In the genomic region with DNA sequence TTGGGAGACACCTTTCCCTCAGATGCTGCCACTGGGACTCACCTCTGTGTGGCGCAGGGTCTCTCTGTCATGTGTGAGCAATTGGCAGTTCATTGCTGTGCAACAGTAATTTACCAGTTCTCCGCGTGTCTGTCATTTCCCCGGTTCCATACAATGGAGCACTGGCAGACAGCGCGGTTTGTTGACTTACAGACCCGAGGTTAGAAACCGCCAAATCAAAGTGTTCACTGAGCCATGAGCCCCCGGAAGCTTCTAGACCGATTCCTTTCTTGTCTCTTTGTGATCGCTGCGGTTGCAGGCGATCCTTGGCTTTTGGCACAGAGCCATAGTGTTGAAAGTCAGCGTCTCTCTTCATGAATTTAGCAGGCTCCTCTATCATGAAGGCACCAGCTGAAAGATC, we compare ENCODE assay signal across 14 mouse cellular contexts.
DNase-seq lines count a peak whose midpoint lies in the region; ATAC-seq and TF ChIP-seq lines count a peak whose summit lies in the region.
"Had no signal": no experiment of that assay in that cellular context is flagged by ENCODE, and none has a peak within 500 bp of the region (broad histone marks: within the 10 kb centered on the region; RNA-seq: fewer than 3 reads in every experiment).

No protein-coding gene starts in this region.

- no peaks in the 10 kb centered on the region for H3K4me1 ChIP-seq in hindbrain, embryonic 11.5 days (replicated peaks; ENCODE audit: control insufficient read depth, insufficient read depth, low read length)
- H3K4me1 ChIP-seq in hindbrain, embryonic 12.5 days, result no peaks in the 10 kb centered on the region
- peaks cover 21% of the 10 kb centered on the region for H3K4me1 ChIP-seq in kidney, embryonic 16.5 days (ENCODE audit: insufficient read depth, low read length)
- H3K4me1 ChIP-seq in stomach, postnatal 0 days (replicated peaks; ENCODE audit: control insufficient read depth, insufficient read depth), result no peaks in the 10 kb centered on the region
- H3K4me1 ChIP-seq: embryonic facial prominence, embryonic 15.5 days; heart, embryonic 12.5 days; neural tube, embryonic 12.5 days had no signal

- TF ChIP-seq CTCF in stomach, postnatal 0 days (IDR thresholded peaks at IDR 0.05; ENCODE audit: low read depth), result no peak

- peak; percentile 3 for DNase-seq in adrenal gland, adult 2 months
- DNase-seq in adrenal gland, adult 8-10 months, result no peak
- DNase-seq in hindbrain, embryonic 11.5 days (ENCODE audit: low spot score), result peak; percentile 10
- peak; percentile 42 for DNase-seq in Muller cell, postnatal 12 days (ENCODE audit: inconsistent ontology term)
- no peak for DNase-seq in MN1 (ENCODE audit: low spot score)
- no peak for DNase-seq in stomach, postnatal 0 days (ENCODE audit: low spot score)
- DNase-seq: cerebellum, adult 9-10 months; layer of hippocampus, postnatal 36 days; liver had no signal

- H3K9me3 ChIP-seq in hindbrain, embryonic 11.5 days (ENCODE audit: control insufficient read depth, low read length), result no peaks in the 10 kb centered on the region
- H3K9me3 ChIP-seq in hindbrain, embryonic 12.5 days (replicated peaks), result no peaks in the 10 kb centered on the region
- 0 out of 2 replicates have a peak, but pooled peaks cover 3% of the 10 kb centered on the region for H3K9me3 ChIP-seq in kidney, embryonic 16.5 days (ENCODE audit: low read length)
- H3K9me3 ChIP-seq in stomach, postnatal 0 days (ENCODE audit: control insufficient read depth, low read length), result no peaks in the 10 kb centered on the region
- H3K9me3 ChIP-seq: embryonic facial prominence, embryonic 15.5 days; neural tube, embryonic 12.5 days had no signal

- H3K27ac ChIP-seq in hindbrain, embryonic 11.5 days (ENCODE audit: low read depth, low read length), result no peak overlapping the region
- no peak overlapping the region for H3K27ac ChIP-seq in hindbrain, embryonic 12.5 days
- H3K27ac ChIP-seq in kidney, embryonic 16.5 days (ENCODE audit: low read length), result peak overlapping the region; percentile 15; the same call in 1 of the 2 replicates
- H3K27ac ChIP-seq in stomach, postnatal 0 days (replicated peaks), result no peak overlapping the region
- H3K27ac ChIP-seq: embryonic facial prominence, embryonic 15.5 days; neural tube, embryonic 12.5 days had no signal

- 75% methylated on average over 14 of the region's 14 CpGs for WGBS in hindbrain, embryonic 11.5 days
- 78% methylated on average over 14 of the region's 14 CpGs for WGBS in hindbrain, embryonic 12.5 days
- 38% methylated on average over 14 of the region's 14 CpGs for WGBS in kidney, embryonic 16.5 days
- WGBS in stomach, postnatal 0 days, result 79% methylated on average over 14 of the region's 14 CpGs

- TF ChIP-seq EP300 in stomach, postnatal 0 days (optimal IDR thresholded peaks at IDR 0.05), result no peak

- no peak for ATAC-seq in hindbrain, embryonic 11.5 days (ENCODE audit: low FRiP score)
- ATAC-seq in hindbrain, embryonic 12.5 days (ENCODE audit: low FRiP score), result no peak
- ATAC-seq in kidney, embryonic 16.5 days (ENCODE audit: low FRiP score, low TSS enrichment), result 0 out of 2 replicates have a peak, but pooled peaks have one; percentile 37
- no peak for ATAC-seq in stomach, postnatal 0 days (ENCODE audit: low FRiP score, low TSS enrichment)

- no peak overlapping the region for H3K4me3 ChIP-seq in hindbrain, embryonic 11.5 days (ENCODE audit: low read depth, low read length)
- H3K4me3 ChIP-seq in hindbrain, embryonic 12.5 days, result no peak overlapping the region
- no peak overlapping the region for H3K4me3 ChIP-seq in kidney, embryonic 16.5 days (ENCODE audit: low read length)
- H3K4me3 ChIP-seq in stomach, postnatal 0 days (ENCODE audit: low read depth, low read length), result no peak overlapping the region
- H3K4me3 ChIP-seq: embryonic facial prominence, embryonic 15.5 days; heart, embryonic 12.5 days; neural tube, embryonic 12.5 days had no signal

- no peak overlapping the region for H3K9ac ChIP-seq in hindbrain, embryonic 11.5 days (ENCODE audit: low read depth, low read length)
- no peak overlapping the region for H3K9ac ChIP-seq in hindbrain, embryonic 12.5 days
- no peak overlapping the region; the same call in 1 of the 2 replicates for H3K9ac ChIP-seq in kidney, embryonic 16.5 days (replicated peaks; ENCODE audit: low read length)
- no peak overlapping the region for H3K9ac ChIP-seq in stomach, postnatal 0 days (ENCODE audit: low read length)
- H3K9ac ChIP-seq: embryonic facial prominence, embryonic 15.5 days; heart, embryonic 12.5 days; neural tube, embryonic 12.5 days had no signal

- no peaks in the 10 kb centered on the region for H3K36me3 ChIP-seq in hindbrain, embryonic 11.5 days (ENCODE audit: control insufficient read depth, insufficient read depth, low read length)
- no peaks in the 10 kb centered on the region for H3K36me3 ChIP-seq in hindbrain, embryonic 12.5 days
- H3K36me3 ChIP-seq in kidney, embryonic 16.5 days (ENCODE audit: insufficient read depth, low read length), result no peaks in the 10 kb centered on the region
- no peaks in the 10 kb centered on the region for H3K36me3 ChIP-seq in stomach, postnatal 0 days (ENCODE audit: control insufficient read depth, insufficient read depth, low read length)
- H3K36me3 ChIP-seq: embryonic facial prominence, embryonic 15.5 days; heart, embryonic 12.5 days; neural tube, embryonic 12.5 days had no signal

- H3K27me3 ChIP-seq in hindbrain, embryonic 11.5 days (ENCODE audit: control insufficient read depth, insufficient read depth, low read length), result no peaks in the 10 kb centered on the region
- H3K27me3 ChIP-seq in hindbrain, embryonic 12.5 days, result no peaks in the 10 kb centered on the region
- H3K27me3 ChIP-seq in kidney, embryonic 16.5 days (ENCODE audit: insufficient read depth, low read length), result no peaks in the 10 kb centered on the region
- H3K27me3 ChIP-seq in stomach, postnatal 0 days (ENCODE audit: control insufficient read depth, insufficient read depth, low read length), result no peaks in the 10 kb centered on the region
- H3K27me3 ChIP-seq: embryonic facial prominence, embryonic 15.5 days; heart, embryonic 12.5 days; neural tube, embryonic 12.5 days had no signal

- H3K4me2 ChIP-seq in hindbrain, embryonic 11.5 days (replicated peaks; ENCODE audit: low read depth, low read length), result no peak overlapping the region
- H3K4me2 ChIP-seq in hindbrain, embryonic 12.5 days (replicated peaks), result no peak overlapping the region
- 0 out of 2 replicates have a peak overlapping the region, but pooled peaks have one; percentile 10 for H3K4me2 ChIP-seq in kidney, embryonic 16.5 days (replicated peaks; ENCODE audit: low read depth, low read length)
- no peak overlapping the region for H3K4me2 ChIP-seq in stomach, postnatal 0 days (replicated peaks; ENCODE audit: low read depth)
- H3K4me2 ChIP-seq: embryonic facial prominence, embryonic 15.5 days; heart, embryonic 12.5 days; neural tube, embryonic 12.5 days had no signal

Comparison
In these comparisons a context has a peak if more than half of its experiments do, and no peak if none do; other contexts are left out.
1. DNase-seq: peak in adrenal gland, adult 2 months (single experiment), hindbrain, embryonic 11.5 days (single experiment) and Muller cell, postnatal 12 days (single experiment); none in adrenal gland, adult 8-10 months (single experiment), MN1 (single experiment) and stomach, postnatal 0 days (single experiment).